Mouse (Mus musculus) bone marrow, adult 2 months (tissue): ENCODE measurements around the gene Phldb3.

Source experiments
- CTCF ChIP-seq: fragments of 200-500 bp; IDR thresholded peaks from 2 replicates; pipeline ENCODE4 v1.5.1; 2011; ENCODE audit warnings: low read length, control low read depth; ENCODE audit not compliant: control insufficient read depth, insufficient read depth
- POLR2A ChIP-seq: fragments of 200-500 bp; IDR thresholded peaks from 2 replicates; pipeline ENCODE4 v1.6.1; 2011; ENCODE audit warnings: low read depth, mild to moderate bottlenecking, control low read depth, low read length, borderline replicate concordance; ENCODE audit not compliant: control insufficient read depth

- no peak for TF ChIP-seq POLR2A
- no peak for TF ChIP-seq CTCF
Observed at GRCm38 (mm10) chr7:24568512-24568911, 42.1 kb upstream of the Phldb3 start.
